Mouse (Mus musculus) leukemia stem cell, adult 10-12 weeks (primary cell): ENCODE data around the gene Dse. TPM values are rescaled to one million over a fixed set of nuclear protein-coding genes. Genes with fewer than 3 reads are reported as not detected.

Experiments
- polyA plus RNA-seq: library from polyadenylated mRNA; stranded (reverse); fragments of >175 nt; gene quantifications from 2 replicates; pipeline ENCODE4 v1.2.3, GENCODE M21; 2012; ENCODE audit warnings: low replicate concordance

Dse gene
- 0.56 and 0.86 TPM in 2 replicates for polyA plus RNA-seq

DNA sequence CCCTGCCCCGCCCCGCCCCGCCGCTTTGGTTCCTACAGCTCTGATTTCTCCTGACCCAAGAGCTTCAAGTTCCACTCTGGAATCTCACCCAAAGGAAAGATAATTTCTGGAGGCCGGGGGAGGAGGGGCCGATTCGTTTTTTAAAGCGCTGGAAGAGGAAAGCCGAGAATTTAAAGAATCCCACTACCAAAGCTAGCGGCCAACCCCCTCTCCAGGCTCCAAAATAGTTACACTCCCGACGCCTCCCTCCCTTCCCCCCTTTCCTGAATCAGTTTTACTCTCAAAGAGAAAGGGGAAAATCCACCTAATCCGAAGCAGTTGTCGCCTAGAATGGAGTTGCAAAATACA is at the start of gene Dse:
Dse (minus strand) TSS at position 213 of the 348 bp plus-strand sequence.

DNA sequence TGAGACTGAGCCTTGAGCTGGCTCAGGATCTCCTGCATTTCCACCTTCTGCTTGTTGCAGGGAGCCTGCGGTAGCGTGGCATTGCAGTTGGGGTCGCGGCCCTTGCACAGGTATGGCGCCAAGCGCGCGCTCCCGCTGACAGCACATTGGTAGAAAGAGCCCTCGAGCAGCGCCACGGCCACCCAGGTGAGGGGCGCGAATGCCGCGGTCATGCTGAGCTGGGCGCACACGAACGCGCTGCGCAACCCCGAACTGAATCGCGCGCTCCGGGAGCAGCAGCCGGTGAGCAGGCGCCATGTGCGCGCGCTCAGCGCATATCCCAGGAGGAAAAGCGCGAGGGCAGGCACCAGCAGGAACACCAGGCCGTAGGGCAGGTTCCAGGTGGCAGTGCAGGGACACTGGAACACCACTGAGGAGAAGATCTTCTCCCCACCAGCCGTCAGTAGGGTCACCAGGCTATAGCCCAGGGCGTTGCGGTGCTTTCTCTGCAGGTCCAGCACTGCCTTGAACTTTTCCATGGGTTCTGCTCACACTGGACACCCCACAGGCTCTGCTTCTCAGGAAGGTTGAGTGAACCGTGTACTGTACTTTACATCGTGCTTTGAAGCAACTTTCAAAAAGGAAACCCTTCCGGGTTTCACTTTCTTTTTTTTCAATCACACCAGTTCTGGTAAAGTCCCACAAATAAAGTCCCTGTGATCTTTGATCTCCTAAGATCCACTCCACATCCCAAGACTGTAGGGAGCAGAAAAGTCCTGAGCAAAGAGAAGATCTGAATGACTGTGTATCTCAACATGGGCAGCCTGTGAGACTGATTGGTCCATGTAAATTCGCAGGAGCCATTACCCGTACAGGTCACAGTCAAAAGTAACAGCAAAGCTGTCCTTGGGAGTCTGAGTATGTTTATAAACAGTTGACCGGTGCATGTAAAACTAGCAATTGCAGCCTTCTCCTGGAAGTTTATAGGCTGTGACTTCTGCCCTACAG is 79.8 kb downstream of the Dse start, which contains the start of gene Calhm6:
Calhm6 (minus strand) TSS at position 593 of the 987 bp plus-strand sequence.

Other genes with a start within 250 kb of the Dse start
- gene Rwdd1, start 188.1 kb downstream of the Dse start, polyA plus RNA-seq, result 118 and 123 TPM in 2 replicates
- not detected in 2 replicates for gene Trappc3l, start 170.1 kb downstream of the Dse start, polyA plus RNA-seq
- gene Calhm4, start 163.4 kb downstream of the Dse start, polyA plus RNA-seq, result not detected in 2 replicates
- gene Calhm5, start 111.2 kb downstream of the Dse start, polyA plus RNA-seq, result not detected in 2 replicates
- 4.1 and 6.4 TPM in 2 replicates for gene Calhm6, start 79.7 kb downstream of the Dse start, polyA plus RNA-seq
- gene Tspyl1, start 74.5 kb upstream of the Dse start, polyA plus RNA-seq, result 12.4 and 21.9 TPM in 2 replicates
- gene Tspyl4, start 89.7 kb upstream of the Dse start, polyA plus RNA-seq, result 1.1 and 1.4 TPM in 2 replicates
- gene Col10a1, start 182.3 kb upstream of the Dse start, polyA plus RNA-seq, result not detected in 2 replicates
- 1.8 and 8.4 TPM in 2 replicates for gene Nt5dc1, start 210.8 kb upstream of the Dse start, polyA plus RNA-seq